ENCODE assay signal across 10 mouse cellular contexts in genomic region chr4:119245556-119245955, GRCm38 (mm10). TPM values are rescaled to one million over a fixed set of nuclear protein-coding genes. Genes with fewer than 3 reads are reported as not detected.
DNase-seq lines count a peak whose midpoint lies in the region; ATAC-seq lines count a peak whose summit lies in the region.
"Had no signal": no experiment of that assay in that cellular context is flagged by ENCODE, and none has a peak within 500 bp of the region (broad histone marks: within the 10 kb centered on the region; RNA-seq: fewer than 3 reads in every experiment).

No protein-coding gene starts in this region.

- peak; percentile 31 for ATAC-seq in lung, embryonic 16.5 days (ENCODE audit: low read depth)
- no peak for ATAC-seq in megakaryocyte-erythroid progenitor cell, adult 5-6 weeks (replicated peaks; ENCODE audit: low FRiP score, low TSS enrichment, poor library complexity, severe bottlenecking)

- intact Hi-C loops in heart, postnatal 25 days (cut with DNase I): loop anchor here (5.0 to 10.0 kb wide), 4 partner anchors 177 to 422 kb away; partner anchors contain the start of genes Ppcs and Zmynd12

- H3K9me3 ChIP-seq in lung, embryonic 16.5 days (ENCODE audit: control insufficient read depth, low read length): no peaks in the 10 kb centered on the region
- H3K9me3 ChIP-seq: embryonic facial prominence, embryonic 12.5 days had no signal

- H3K4me2 ChIP-seq in lung, embryonic 16.5 days (ENCODE audit: low read depth, low read length): no peak overlapping the region
- H3K4me2 ChIP-seq: embryonic facial prominence, embryonic 12.5 days had no signal

- peak; percentile 94 for DNase-seq in heart, adult 11 months
- no peak for DNase-seq in heart, postnatal 25 days (ENCODE audit: low spot score)
- peak; percentile 60 for DNase-seq in adipocyte (ENCODE audit: low spot score)
- peak; percentile 71 for DNase-seq in gonadal fat pad, adult 2 months (ENCODE audit: low read depth)
- DNase-seq in embryo, embryonic 9.5 days (ENCODE audit: extremely low spot score): no peak
- no peak for DNase-seq in natural killer cell, adult 2 months (ENCODE audit: low spot score in 2 of 2)

- H3K9ac ChIP-seq in lung, embryonic 16.5 days (ENCODE audit: low read length): peak overlapping the region; percentile 21; the same call in 1 of the 2 replicates
- H3K9ac ChIP-seq: embryonic facial prominence, embryonic 12.5 days had no signal

- H3K27ac ChIP-seq in lung, embryonic 16.5 days (ENCODE audit: low read length): peak overlapping the region; percentile 61
- H3K27ac ChIP-seq: embryonic facial prominence, embryonic 12.5 days had no signal

- H3K4me3 ChIP-seq in lung, embryonic 16.5 days (ENCODE audit: low read length): no peak overlapping the region
- H3K4me3 ChIP-seq: embryonic facial prominence, embryonic 12.5 days had no signal

- H3K36me3 ChIP-seq in lung, embryonic 16.5 days (ENCODE audit: control insufficient read depth, insufficient read depth, low read length): peaks cover 10% of the 10 kb centered on the region; the same call in 1 of the 2 replicates

- H3K27me3 ChIP-seq in lung, embryonic 16.5 days (ENCODE audit: control insufficient read depth, insufficient read depth, low read depth, low read length): no peaks in the 10 kb centered on the region
- H3K27me3 ChIP-seq: embryonic facial prominence, embryonic 12.5 days had no signal

- peaks cover 27% of the 10 kb centered on the region for H3K4me1 ChIP-seq in lung, embryonic 16.5 days (replicated peaks; ENCODE audit: control insufficient read depth, insufficient read depth, low read length)
- H3K4me1 ChIP-seq: embryonic facial prominence, embryonic 12.5 days had no signal

- 25% methylated on average over 7 of the region's 7 CpGs for WGBS in lung, embryonic 16.5 days

RNA-seq across cellular contexts. Expression of gene Cldn19, which starts 9.7 kb away (rescaled TPM):
- total RNA-seq in heart, postnatal 25 days (2021): under 1 TPM in 1 of 2 experiments, not detected in 1; 0.06 TPM
- polyA plus RNA-seq in gonadal fat pad, adult 2 months (2012; rRNA removed): 0.04 and 0.05 TPM in 2 replicates
- 0.15 and 0.18 TPM in 2 replicates for polyA plus RNA-seq in lung, embryonic 16.5 days (2015; fragmentation: Nextera tagmentation; extraction: Ambion mirVana)
- not detected in 2 replicates for total RNA-seq in megakaryocyte-erythroid progenitor cell, adult 5-6 weeks (2014; fragmentation: Nextera tagmentation)
- total RNA-seq in megakaryocyte-erythroid progenitor cell, adult 5-6 weeks (2017): not detected in 2 replicates
- total RNA-seq: MEL had no signal

RNA-seq across cellular contexts. Expression of gene P3h1, which starts 12.8 kb away (rescaled TPM):
- total RNA-seq in heart, postnatal 25 days (2021): 10 to 100 TPM; 15.0 to 15.7 TPM
- 21.0 and 26.6 TPM in 2 replicates for polyA plus RNA-seq in gonadal fat pad, adult 2 months (2012; rRNA removed)
- polyA plus RNA-seq in lung, embryonic 16.5 days (2015; fragmentation: Nextera tagmentation; extraction: Ambion mirVana): 34.9 and 36.2 TPM in 2 replicates
- total RNA-seq in megakaryocyte-erythroid progenitor cell, adult 5-6 weeks (2014; fragmentation: Nextera tagmentation): 9.5 and 14.0 TPM in 2 replicates
- total RNA-seq in megakaryocyte-erythroid progenitor cell, adult 5-6 weeks (2017): 11.0 and 12.8 TPM in 2 replicates

RNA-seq across cellular contexts. Expression of gene AU022252, which starts 13.0 kb away (rescaled TPM):
- total RNA-seq in heart, postnatal 25 days (2021): 10 to 100 TPM; 21.5 to 23.5 TPM
- 6.4 and 8.3 TPM in 2 replicates for polyA plus RNA-seq in gonadal fat pad, adult 2 months (2012; rRNA removed)
- polyA plus RNA-seq in lung, embryonic 16.5 days (2015; fragmentation: Nextera tagmentation; extraction: Ambion mirVana): 26.5 and 30.8 TPM in 2 replicates
- 9.7 and 17.1 TPM in 2 replicates for total RNA-seq in megakaryocyte-erythroid progenitor cell, adult 5-6 weeks (2014; fragmentation: Nextera tagmentation)
- total RNA-seq in megakaryocyte-erythroid progenitor cell, adult 5-6 weeks (2017): 6.2 and 18.2 TPM in 2 replicates

RNA-seq across cellular contexts. Expression of gene Tmem269, which starts 27.5 kb away (rescaled TPM):
- not detected for total RNA-seq in heart, postnatal 25 days (2021)
- 0.70 and 0.93 TPM in 2 replicates for polyA plus RNA-seq in gonadal fat pad, adult 2 months (2012; rRNA removed)
- not detected in 2 replicates for polyA plus RNA-seq in lung, embryonic 16.5 days (2015; fragmentation: Nextera tagmentation; extraction: Ambion mirVana)
- total RNA-seq in megakaryocyte-erythroid progenitor cell, adult 5-6 weeks (2014; fragmentation: Nextera tagmentation): not detected in 2 replicates
- total RNA-seq in megakaryocyte-erythroid progenitor cell, adult 5-6 weeks (2017): not detected in 2 replicates
- total RNA-seq: MEL had no signal
- polyA plus RNA-seq: embryonic facial prominence, embryonic 12.5 days had no signal

RNA-seq across cellular contexts. Expression of gene Ybx1, which starts 48.8 kb away (rescaled TPM):
- total RNA-seq in heart, postnatal 25 days (2021): 100 to 1,000 TPM; 786 to 800 TPM
- polyA plus RNA-seq in gonadal fat pad, adult 2 months (2012; rRNA removed): 130 and 192 TPM in 2 replicates
- 412 and 442 TPM in 2 replicates for polyA plus RNA-seq in lung, embryonic 16.5 days (2015; fragmentation: Nextera tagmentation; extraction: Ambion mirVana)
- total RNA-seq in megakaryocyte-erythroid progenitor cell, adult 5-6 weeks (2014; fragmentation: Nextera tagmentation): 1,098 and 1,257 TPM in 2 replicates
- 1,610 and 1,654 TPM in 2 replicates for total RNA-seq in megakaryocyte-erythroid progenitor cell, adult 5-6 weeks (2017)

Comparison
In these comparisons a context has a peak if more than half of its experiments do, and no peak if none do; other contexts are left out.
1. DNase-seq: peak in heart, adult 11 months (single experiment), adipocyte (single experiment) and gonadal fat pad, adult 2 months (single experiment); none in heart, postnatal 25 days (single experiment), embryo, embryonic 9.5 days (single experiment) and natural killer cell, adult 2 months (0 of 2).